Mouse (Mus musculus) cerebellum, adult 11-12 months (tissue): ENCODE data around the gene Arel1.
A peak's percentile ranks its signal among the peaks of the same experiment; 100 is the strongest.

Source experiments
- DNase-seq: peaks from one replicate; pipeline ENCODE4 v3.0.0; 2022

The Arel1 gene

GRCm38 (mm10) chr12:84948584-84949285 lies 22.0 kb downstream of the Arel1 start:
- no peak for DNase-seq

GRCm38 (mm10) chr12:84947894-84948583 lies 22.7 kb downstream of the Arel1 start:
- DNase-seq: peak; percentile 83

- DNase-seq: no peak
Measured at GRCm38 (mm10) chr12:84944813-84945553, 25.7 kb downstream of the Arel1 start.

- DNase-seq: no peak
Measured at GRCm38 (mm10) chr12:84944150-84944812, 26.4 kb downstream of the Arel1 start.

GRCm38 (mm10) chr12:84943006-84943952 lies 27.4 kb downstream of the Arel1 start:
- no peak for DNase-seq

- DNase-seq: no peak
Measured at GRCm38 (mm10) chr12:84941717-84942116, 29.0 kb downstream of the Arel1 start.

GRCm38 (mm10) chr12:84940343-84940742 lies 30.4 kb downstream of the Arel1 start:
- no peak for DNase-seq

GRCm38 (mm10) chr12:84939117-84939516 lies 31.6 kb downstream of the Arel1 start:
- no peak for DNase-seq

GRCm38 (mm10) chr12:84935343-84935742 lies 35.4 kb downstream of the Arel1 start:
- no peak for DNase-seq

GRCm38 (mm10) chr12:84932210-84932609 lies 38.5 kb downstream of the Arel1 start:
- no peak for DNase-seq

- no peak for DNase-seq
Measured at GRCm38 (mm10) chr12:84926542-84926941, 44.2 kb downstream of the Arel1 start.

GRCm38 (mm10) chr12:84924324-84924723 lies 46.4 kb downstream of the Arel1 start:
- DNase-seq: no peak

- DNase-seq: no peak
Measured at GRCm38 (mm10) chr12:84921881-84922419, 48.8 kb downstream of the Arel1 start.

- DNase-seq: peak; percentile 41
Measured at GRCm38 (mm10) chr12:84918809-84919208, 51.9 kb downstream of the Arel1 start.

GRCm38 (mm10) chr12:84917799-84918198 lies 52.9 kb downstream of the Arel1 start:
- no peak for DNase-seq

- DNase-seq: no peak
Measured at GRCm38 (mm10) chr12:84914959-84915358, 55.7 kb downstream of the Arel1 start.

- DNase-seq: peak; percentile 46
Measured at GRCm38 (mm10) chr12:84912652-84913104, 58.0 kb downstream of the Arel1 start.

GRCm38 (mm10) chr12:84911640-84912039 lies 59.1 kb downstream of the Arel1 start:
- no peak for DNase-seq

GRCm38 (mm10) chr12:84910066-84910465 lies 60.6 kb downstream of the Arel1 start:
- DNase-seq: peak; percentile 81

- DNase-seq: peak; percentile 89
Measured at GRCm38 (mm10) chr12:84907627-84908480, 62.8 kb downstream of the Arel1 start.
